Mouse (Mus musculus): ENCODE data around the gene Cacna1a. TPM values are rescaled to one million over a fixed set of nuclear protein-coding genes. Genes with fewer than 3 reads are reported as not detected.

Gene Cacna1a
- polyA plus RNA-seq, 1 experiment from 2014 or later = 29.8 TPM

- no peak overlapping the region for H3K4me3 ChIP-seq (ENCODE audit: low read depth, low read length)
- H3K4me1 ChIP-seq (ENCODE audit: control insufficient read depth, insufficient read depth, low read length) = peaks cover 11% of the 10 kb centered on the region; the same call in 1 of the 2 replicates
- H3K4me2 ChIP-seq (ENCODE audit: low read depth, low read length) = no peak overlapping the region
- H3K9ac ChIP-seq (replicated peaks; ENCODE audit: low read depth, low read length) = no peak overlapping the region
- 46% methylated on average over 4 of the region's 4 CpGs for WGBS
- no peaks in the 10 kb centered on the region for H3K27me3 ChIP-seq (ENCODE audit: control insufficient read depth, insufficient read depth, low read length)
- no peak for ATAC-seq (ENCODE audit: low read depth)
- H3K9me3 ChIP-seq (ENCODE audit: control insufficient read depth, low read length) = no peaks in the 10 kb centered on the region
- no peaks in the 10 kb centered on the region for H3K36me3 ChIP-seq (ENCODE audit: control insufficient read depth, insufficient read depth, low read length)
- peak overlapping the region; percentile 69 for H3K27ac ChIP-seq (ENCODE audit: low read depth, low read length)
Measured at GRCm38 (mm10) chr8:84654597-84654996, 266.4 kb downstream of the Cacna1a start.

- Histone ChIP-seq H3K27me3 (ENCODE audit: control insufficient read depth, insufficient read depth, low read length) (no peaks in the 10 kb centered on the region), H3K4me3 (ENCODE audit: low read depth, low read length) (peak overlapping the region; percentile 28), H3K9ac (replicated peaks; ENCODE audit: low read depth, low read length) (peak overlapping the region; percentile 42; the same call in 1 of the 2 replicates), H3K4me2 (ENCODE audit: low read depth, low read length) (peak overlapping the region; percentile 46), H3K27ac (ENCODE audit: low read depth, low read length) (peak overlapping the region; percentile 78), H3K4me1 (ENCODE audit: control insufficient read depth, insufficient read depth, low read length) (peaks cover 20% of the 10 kb centered on the region; the same call in 1 of the 2 replicates), H3K9me3 (ENCODE audit: control insufficient read depth, low read length) (no peaks in the 10 kb centered on the region), H3K36me3 (ENCODE audit: control insufficient read depth, insufficient read depth, low read length) (no peaks in the 10 kb centered on the region)
- ATAC-seq (ENCODE audit: low read depth) = peak; percentile 65; the same call in 1 of the 2 replicates
- WGBS = 0% methylated on average over 15 of the region's 15 CpGs
Measured at GRCm38 (mm10) chr8:84655336-84656190, 267.3 kb downstream of the Cacna1a start.

GRCm38 (mm10) chr8:84656191-84656525 lies 267.9 kb downstream of the Cacna1a start:
- WGBS = 2% methylated on average over 10 of the region's 10 CpGs
- no peaks in the 10 kb centered on the region for H3K9me3 ChIP-seq (ENCODE audit: control insufficient read depth, low read length)
- no peaks in the 10 kb centered on the region for H3K27me3 ChIP-seq (ENCODE audit: control insufficient read depth, insufficient read depth, low read length)
- peaks cover 23% of the 10 kb centered on the region; the same call in 1 of the 2 replicates for H3K4me1 ChIP-seq (ENCODE audit: control insufficient read depth, insufficient read depth, low read length)
- H3K4me3 ChIP-seq (ENCODE audit: low read depth, low read length) = peak overlapping the region; percentile 28
- H3K27ac ChIP-seq (ENCODE audit: low read depth, low read length) = peak overlapping the region; percentile 78
- no peak for ATAC-seq (ENCODE audit: low read depth)
- H3K36me3 ChIP-seq (ENCODE audit: control insufficient read depth, insufficient read depth, low read length) = no peaks in the 10 kb centered on the region
- H3K9ac ChIP-seq (replicated peaks; ENCODE audit: low read depth, low read length) = peak overlapping the region; percentile 42
- H3K4me2 ChIP-seq (ENCODE audit: low read depth, low read length) = peak overlapping the region; percentile 46

GRCm38 (mm10) chr8:84656641-84657126 lies 268.4 kb downstream of the Cacna1a start:
- ATAC-seq (ENCODE audit: low read depth) = peak; percentile 25; the same call in 1 of the 2 replicates
- Histone ChIP-seq H3K4me2 (ENCODE audit: low read depth, low read length) (peak overlapping the region; percentile 46), H3K27ac (ENCODE audit: low read depth, low read length) (peak overlapping the region; percentile 78), H3K9me3 (ENCODE audit: control insufficient read depth, low read length) (no peaks in the 10 kb centered on the region), H3K4me1 (ENCODE audit: control insufficient read depth, insufficient read depth, low read length) (peaks cover 29% of the 10 kb centered on the region; the same call in 1 of the 2 replicates), H3K36me3 (ENCODE audit: control insufficient read depth, insufficient read depth, low read length) (no peaks in the 10 kb centered on the region), H3K9ac (replicated peaks; ENCODE audit: low read depth, low read length) (peak overlapping the region; percentile 42), H3K4me3 (ENCODE audit: low read depth, low read length) (peak overlapping the region; percentile 28), H3K27me3 (ENCODE audit: control insufficient read depth, insufficient read depth, low read length) (no peaks in the 10 kb centered on the region)
- 2% methylated on average over 23 of the region's 23 CpGs for WGBS

GRCm38 (mm10) chr8:84657203-84657602 lies 269.0 kb downstream of the Cacna1a start:
- Histone ChIP-seq H3K27ac (ENCODE audit: low read depth, low read length) (0 out of 2 replicates have a peak overlapping the region, but pooled peaks have one; percentile 44), H3K9me3 (ENCODE audit: control insufficient read depth, low read length) (no peaks in the 10 kb centered on the region), H3K4me1 (ENCODE audit: control insufficient read depth, insufficient read depth, low read length) (peaks cover 32% of the 10 kb centered on the region; the same call in 1 of the 2 replicates), H3K4me3 (ENCODE audit: low read depth, low read length) (no peak overlapping the region; the same call in 1 of the 2 replicates), H3K36me3 (ENCODE audit: control insufficient read depth, insufficient read depth, low read length) (no peaks in the 10 kb centered on the region), H3K9ac (replicated peaks; ENCODE audit: low read depth, low read length) (no peak overlapping the region), H3K27me3 (ENCODE audit: control insufficient read depth, insufficient read depth, low read length) (no peaks in the 10 kb centered on the region), H3K4me2 (ENCODE audit: low read depth, low read length) (peak overlapping the region; percentile 46; the same call in 1 of the 2 replicates)
- no peak for ATAC-seq (ENCODE audit: low read depth)

GRCm38 (mm10) chr8:84657680-84658079 lies 269.4 kb downstream of the Cacna1a start:
- no peak overlapping the region for H3K9ac ChIP-seq (replicated peaks; ENCODE audit: low read depth, low read length)
- H3K36me3 ChIP-seq (ENCODE audit: control insufficient read depth, insufficient read depth, low read length) = no peaks in the 10 kb centered on the region
- no peaks in the 10 kb centered on the region for H3K9me3 ChIP-seq (ENCODE audit: control insufficient read depth, low read length)
- H3K4me1 ChIP-seq (ENCODE audit: control insufficient read depth, insufficient read depth, low read length) = peaks cover 32% of the 10 kb centered on the region; the same call in 1 of the 2 replicates
- H3K27ac ChIP-seq (ENCODE audit: low read depth, low read length) = no peak overlapping the region
- no peak for ATAC-seq (ENCODE audit: low read depth)
- WGBS = 60% methylated on average over 4 of the region's 4 CpGs
- no peaks in the 10 kb centered on the region for H3K27me3 ChIP-seq (ENCODE audit: control insufficient read depth, insufficient read depth, low read length)
- H3K4me2 ChIP-seq (ENCODE audit: low read depth, low read length) = no peak overlapping the region
- no peak overlapping the region for H3K4me3 ChIP-seq (ENCODE audit: low read depth, low read length)

GRCm38 (mm10) chr8:84658951-84659350 lies 270.7 kb downstream of the Cacna1a start:
- no peaks in the 10 kb centered on the region for H3K27me3 ChIP-seq (ENCODE audit: control insufficient read depth, insufficient read depth, low read length)
- H3K9me3 ChIP-seq (ENCODE audit: control insufficient read depth, low read length) = no peaks in the 10 kb centered on the region
- ATAC-seq (ENCODE audit: low read depth) = no peak
- H3K36me3 ChIP-seq (ENCODE audit: control insufficient read depth, insufficient read depth, low read length) = no peaks in the 10 kb centered on the region
- no peak overlapping the region for H3K9ac ChIP-seq (replicated peaks; ENCODE audit: low read depth, low read length)
- H3K27ac ChIP-seq (ENCODE audit: low read depth, low read length) = no peak overlapping the region
- no peak overlapping the region for H3K4me3 ChIP-seq (ENCODE audit: low read depth, low read length)
- peaks cover 39% of the 10 kb centered on the region for H3K4me1 ChIP-seq (ENCODE audit: control insufficient read depth, insufficient read depth, low read length)
- H3K4me2 ChIP-seq (ENCODE audit: low read depth, low read length) = no peak overlapping the region
- 75% methylated on average over 1 of the region's 1 CpGs for WGBS

- H3K4me1 ChIP-seq (ENCODE audit: control insufficient read depth, insufficient read depth, low read length) = peaks cover 39% of the 10 kb centered on the region
- H3K4me2 ChIP-seq (ENCODE audit: low read depth, low read length) = peak overlapping the region; percentile 88
- 3% methylated on average over 33 of the region's 33 CpGs for WGBS
- H3K9ac ChIP-seq (replicated peaks; ENCODE audit: low read depth, low read length) = peak overlapping the region; percentile 76
- peak overlapping the region; percentile 40 for H3K27ac ChIP-seq (ENCODE audit: low read depth, low read length)
- no peak for ATAC-seq (ENCODE audit: low read depth)
- peak overlapping the region; percentile 51 for H3K4me3 ChIP-seq (ENCODE audit: low read depth, low read length)
- H3K36me3 ChIP-seq (ENCODE audit: control insufficient read depth, insufficient read depth, low read length) = no peaks in the 10 kb centered on the region
- H3K9me3 ChIP-seq (ENCODE audit: control insufficient read depth, low read length) = no peaks in the 10 kb centered on the region
- no peaks in the 10 kb centered on the region for H3K27me3 ChIP-seq (ENCODE audit: control insufficient read depth, insufficient read depth, low read length)
Measured at GRCm38 (mm10) chr8:84659936-84660818, 271.9 kb downstream of the Cacna1a start.

All from neural tube, embryonic 14.5 days (tissue).